Mouse (Mus musculus) forebrain, embryonic 16.5 days (tissue): Measurements from ENCODE around the gene Rbfox1. TPM values are rescaled to one million over a fixed set of nuclear protein-coding genes. Genes with fewer than 3 reads are reported as not detected.
A peak's percentile ranks its signal among the peaks of the same experiment; 100 is the strongest.

Experiments
- ATAC-seq: fragments of 200-750 bp; cut with Nextera tagmentation; 2 replicates; pipeline ENCODE4 v1.8.0; 2017; ENCODE audit warnings: mild to moderate bottlenecking, moderate library complexity
- H3K27ac ChIP-seq: fragments of 300-500 bp; sonication (generic); 2 replicates; pipeline ENCODE4 v1.5.1; 2014; ENCODE audit warnings: low read length, control low read depth
- H3K27me3 ChIP-seq: fragments of 300-500 bp; sonication (generic); replicated peaks from 2 replicates; pipeline ENCODE4 v1.6.1; 2014; ENCODE audit warnings: low read length; ENCODE audit not compliant: control insufficient read depth, insufficient read depth
- H3K36me3 ChIP-seq: fragments of 300-500 bp; sonication (generic); 2 replicates; pipeline ENCODE4 v1.6.1; 2014; ENCODE audit not compliant: control insufficient read depth, insufficient read depth
- H3K4me1 ChIP-seq: fragments of 300-500 bp; sonication (generic); replicated peaks from 2 replicates; pipeline ENCODE4 v1.6.1; 2014; ENCODE audit warnings: low read length; ENCODE audit not compliant: control insufficient read depth, insufficient read depth
- H3K4me2 ChIP-seq: fragments of 300-500 bp; sonication (generic); 2 replicates; pipeline ENCODE4 v1.6.1; 2014; ENCODE audit warnings: mild to moderate bottlenecking, low read length, control low read depth
- H3K4me3 ChIP-seq: fragments of 300-500 bp; sonication (generic); replicated peaks from 2 replicates; pipeline ENCODE4 v1.5.1; 2014; ENCODE audit warnings: mild to moderate bottlenecking, low read length, control low read depth
- H3K9ac ChIP-seq: fragments of 300-500 bp; sonication (generic); replicated peaks from 2 replicates; pipeline ENCODE4 v1.6.1; 2014; ENCODE audit warnings: low read depth, low read length, control low read depth
- H3K9me3 ChIP-seq: fragments of 300-500 bp; sonication (generic); 2 replicates; pipeline ENCODE4 v1.6.1; 2016; ENCODE audit warnings: low read length; ENCODE audit not compliant: control insufficient read depth
- WGBS: fragments of 180-500 bp; shearing (Covaris S2); extraction: QIAGEN DNeasy Blood & Tissue Kit; methylation state at CpG from one replicate; pipeline ENCODE4 v1.1.7; 2014; 5-methylcytosine and 5-hydroxymethylcytosine counted together
- polyA plus RNA-seq: library from polyadenylated mRNA; unstranded; fragments of >200 nt; fragmentation: Nextera tagmentation; extraction: Ambion mirVana; gene quantifications from 2 replicates; pipeline ENCODE4 v1.2.1, GENCODE M21; 2015

Gene Rbfox1
- polyA plus RNA-seq, 1 experiment from 2014 or later, result 210 TPM

DNA sequence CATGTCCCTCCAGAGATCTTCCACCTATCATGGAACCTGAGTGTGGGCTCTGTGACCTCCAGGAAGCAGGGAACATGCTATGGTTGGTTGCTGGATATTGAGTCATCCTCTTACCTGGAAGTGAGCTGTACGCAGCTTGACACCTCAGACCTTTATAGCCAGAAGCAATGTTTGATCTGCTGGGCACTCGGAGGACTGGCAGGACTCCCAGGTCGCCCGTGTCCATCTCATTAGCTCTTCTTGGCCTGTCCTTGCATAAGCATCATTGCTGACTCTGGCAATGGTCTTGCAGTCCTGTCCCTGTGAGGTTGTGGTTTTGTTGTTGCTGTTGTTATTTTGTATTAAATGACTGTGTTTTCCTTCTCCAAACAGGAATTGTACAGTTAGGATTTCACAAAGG lies 180.3 kb downstream of the Rbfox1 start:
- no peaks in the 10 kb centered on the region for H3K9me3 ChIP-seq
- no peak overlapping the region for H3K4me3 ChIP-seq
- 81% methylated on average over 4 of the region's 4 CpGs for WGBS
- no peak for ATAC-seq
- no peak overlapping the region for H3K9ac ChIP-seq
- no peaks in the 10 kb centered on the region for H3K36me3 ChIP-seq
- H3K27ac ChIP-seq, result no peak overlapping the region
- no peaks in the 10 kb centered on the region for H3K27me3 ChIP-seq
- H3K4me2 ChIP-seq, result no peak overlapping the region
- no peaks in the 10 kb centered on the region for H3K4me1 ChIP-seq

DNA sequence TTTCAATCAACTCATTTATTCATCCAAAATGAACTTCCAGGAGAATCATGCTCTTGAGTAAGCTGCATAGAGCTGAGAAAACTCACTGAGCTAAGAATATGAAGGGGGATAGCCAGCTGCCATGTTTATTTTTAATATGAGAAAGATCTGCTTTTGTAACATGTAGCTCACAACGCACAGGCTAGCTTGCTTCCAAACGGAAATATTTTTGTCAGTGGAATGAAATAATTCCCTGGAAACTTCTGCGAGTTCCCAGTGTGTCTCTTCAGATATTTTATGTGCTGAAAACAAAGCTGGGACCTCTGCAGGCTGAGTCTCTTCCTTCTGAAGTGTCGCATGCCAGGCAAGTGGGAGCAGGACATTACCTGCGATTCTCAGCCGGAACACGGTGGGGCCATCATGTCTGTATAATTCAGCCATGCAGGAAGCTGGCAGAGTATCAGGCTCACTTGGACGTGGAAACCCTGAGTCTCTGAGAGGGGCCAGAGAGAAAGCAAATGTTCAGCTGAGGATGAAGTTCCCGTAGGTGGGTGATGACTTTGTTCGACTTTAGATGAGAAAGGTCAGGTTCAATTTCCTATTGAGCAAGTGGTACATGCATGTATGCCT lies 190.4 kb downstream of the Rbfox1 start:
- 85% methylated on average over 10 of the region's 10 CpGs for WGBS
- H3K4me2 ChIP-seq, result no peak overlapping the region

DNA sequence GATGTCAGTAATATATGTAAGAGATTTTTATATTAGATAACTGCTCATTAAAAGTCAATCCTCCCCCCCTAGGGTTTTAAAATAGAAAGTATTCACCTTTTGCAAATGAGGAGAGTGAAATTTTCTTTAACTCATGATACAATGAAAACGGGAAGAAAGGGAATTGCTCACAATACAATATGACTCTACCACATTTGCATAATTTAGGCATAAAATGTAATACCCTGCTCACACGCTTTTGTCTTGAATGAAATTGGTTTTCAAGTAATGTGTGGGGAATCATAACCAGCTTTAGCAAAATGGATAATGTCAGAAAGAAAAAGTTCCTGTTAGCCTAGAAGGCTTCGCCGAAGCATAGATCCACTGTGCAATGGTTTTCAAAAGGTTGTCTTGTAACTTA lies 193.9 kb downstream of the Rbfox1 start:
- no peak overlapping the region for H3K4me3 ChIP-seq
- H3K9me3 ChIP-seq, result no peaks in the 10 kb centered on the region
- peak; percentile 55; the same call in 1 of the 2 replicates for ATAC-seq
- WGBS, result 56% methylated on average over 4 of the region's 4 CpGs
- no peaks in the 10 kb centered on the region for H3K36me3 ChIP-seq
- no peak overlapping the region; the same call in 1 of the 2 replicates for H3K27ac ChIP-seq
- H3K27me3 ChIP-seq, result no peaks in the 10 kb centered on the region
- no peaks in the 10 kb centered on the region for H3K4me1 ChIP-seq
- no peak overlapping the region for H3K4me2 ChIP-seq
- no peak overlapping the region for H3K9ac ChIP-seq

More for the DNA sequence above, 190.4 kb downstream of the Rbfox1 start:
- Histone ChIP-seq H3K27ac (no peak overlapping the region), H3K9ac (no peak overlapping the region), H3K4me1 (no peaks in the 10 kb centered on the region), H3K27me3 (no peaks in the 10 kb centered on the region), H3K36me3 (no peaks in the 10 kb centered on the region), H3K9me3 (no peaks in the 10 kb centered on the region), H3K4me3 (no peak overlapping the region)
- ATAC-seq, result no peak

DNA sequence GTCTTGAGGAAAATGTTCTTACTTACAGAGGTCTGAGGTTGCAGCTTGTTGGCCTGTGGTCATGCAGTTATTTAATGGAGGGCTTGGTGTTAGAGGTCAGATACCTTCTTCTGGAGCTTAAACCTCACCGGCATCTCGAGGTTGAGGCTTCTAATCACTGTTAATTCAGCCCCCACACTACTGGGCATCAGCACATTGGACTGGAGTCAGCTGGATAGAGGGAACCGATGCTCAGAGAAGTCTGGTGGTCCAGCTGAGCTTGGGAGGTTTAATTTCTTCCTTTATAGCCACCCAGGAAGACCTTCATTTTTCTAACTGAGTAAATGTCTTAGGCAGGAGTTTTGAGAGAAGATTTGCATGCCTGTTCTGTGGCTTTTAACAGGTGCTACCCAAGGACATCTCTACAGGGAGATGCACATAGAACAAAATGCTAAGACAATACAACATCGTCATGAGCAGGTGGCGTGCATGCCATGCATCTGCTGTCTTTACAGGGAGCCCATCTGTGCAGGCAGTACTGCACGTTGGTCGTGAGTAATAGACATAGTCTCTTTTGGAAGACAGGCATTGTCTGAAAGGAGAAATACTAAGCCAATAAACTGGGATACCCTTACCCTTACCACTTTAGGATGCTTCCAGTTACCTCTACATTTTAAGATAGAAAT lies 199.7 kb downstream of the Rbfox1 start:
- H3K27me3 ChIP-seq, result 0 out of 2 replicates have a peak, but pooled peaks cover 2% of the 10 kb centered on the region
- peaks cover 5% of the 10 kb centered on the region for H3K4me1 ChIP-seq
- H3K9me3 ChIP-seq, result no peaks in the 10 kb centered on the region
- H3K9ac ChIP-seq, result no peak overlapping the region
- no peak overlapping the region for H3K4me3 ChIP-seq
- 53% methylated on average over 7 of the region's 7 CpGs for WGBS
- no peak overlapping the region for H3K4me2 ChIP-seq
- H3K27ac ChIP-seq, result no peak overlapping the region
- no peak for ATAC-seq
- no peaks in the 10 kb centered on the region for H3K36me3 ChIP-seq

DNA sequence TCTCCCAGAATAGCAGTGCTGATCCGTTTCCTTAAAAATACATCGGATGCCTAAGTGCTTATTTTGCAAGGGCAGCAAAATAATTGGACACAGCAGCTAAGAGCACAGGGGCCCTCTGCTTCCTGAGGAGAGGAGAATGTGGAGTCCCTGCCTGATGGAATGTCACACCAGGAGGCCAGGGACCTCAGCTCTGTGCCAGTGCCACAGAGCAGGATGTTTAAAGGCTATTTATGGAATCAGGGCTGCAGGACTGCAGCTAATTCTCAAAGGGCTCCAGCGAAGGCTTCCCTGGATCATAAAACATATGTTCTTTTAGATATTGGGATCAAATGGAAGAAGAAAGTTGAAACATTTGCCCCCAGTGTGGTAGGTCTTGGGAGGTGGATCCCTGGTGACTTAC lies 201.0 kb downstream of the Rbfox1 start:
- ATAC-seq, result no peak
- WGBS, result 49% methylated on average over 3 of the region's 3 CpGs
- H3K9ac ChIP-seq, result no peak overlapping the region

DNA sequence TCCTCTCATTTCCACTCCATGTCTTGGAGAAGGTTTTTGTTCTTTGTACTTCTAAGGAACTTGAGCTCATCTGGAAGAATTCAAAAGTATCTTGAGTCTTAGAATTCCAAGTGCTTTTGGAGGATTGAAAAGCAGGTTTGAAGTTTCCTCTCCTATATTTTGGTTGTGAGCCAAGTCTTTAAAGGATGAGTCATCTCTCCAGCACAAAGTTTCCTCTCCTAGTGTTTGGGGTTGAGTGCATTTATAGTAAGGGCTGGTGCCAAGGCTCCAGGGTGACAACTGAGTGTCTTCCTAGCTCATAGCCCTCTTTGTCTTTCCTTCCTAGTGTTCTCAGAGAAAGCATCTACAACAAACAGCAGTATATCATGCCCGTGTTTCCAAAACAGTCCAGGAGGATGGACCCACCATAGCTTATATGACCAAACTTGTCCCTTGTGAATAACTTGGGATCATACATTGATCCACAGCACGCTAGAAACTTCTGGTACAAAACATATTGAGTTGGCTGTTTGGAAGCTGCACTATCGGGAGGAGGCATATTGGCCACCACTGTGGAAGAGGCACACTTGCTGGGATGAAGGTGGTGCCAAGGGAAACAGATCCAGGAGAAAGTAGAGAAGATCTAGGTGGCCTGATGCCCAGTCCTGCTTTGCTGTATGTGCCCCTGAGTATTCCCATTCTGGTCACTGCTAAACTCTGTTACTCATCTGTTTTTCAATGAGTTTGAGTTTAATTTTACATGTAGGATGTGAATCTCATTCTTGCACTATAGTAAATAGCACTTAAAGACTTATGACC lies 206.4 kb downstream of the Rbfox1 start:
- Histone ChIP-seq H3K4me2 (no peak overlapping the region), H3K9ac (no peak overlapping the region), H3K36me3 (no peaks in the 10 kb centered on the region), H3K27ac (no peak overlapping the region), H3K4me3 (no peak overlapping the region), H3K4me1 (no peaks in the 10 kb centered on the region), H3K27me3 (no peaks in the 10 kb centered on the region), H3K9me3 (no peaks in the 10 kb centered on the region)
- ATAC-seq, result no peak
- 88% methylated on average over 3 of the region's 3 CpGs for WGBS

More for the DNA sequence above, 201.0 kb downstream of the Rbfox1 start:
- no peaks in the 10 kb centered on the region for H3K9me3 ChIP-seq
- no peak overlapping the region for H3K27ac ChIP-seq
- 0 out of 2 replicates have a peak, but pooled peaks cover 2% of the 10 kb centered on the region for H3K27me3 ChIP-seq
- no peaks in the 10 kb centered on the region for H3K36me3 ChIP-seq
- H3K4me3 ChIP-seq, result no peak overlapping the region
- no peak overlapping the region for H3K4me2 ChIP-seq
- peaks cover 5% of the 10 kb centered on the region for H3K4me1 ChIP-seq

DNA sequence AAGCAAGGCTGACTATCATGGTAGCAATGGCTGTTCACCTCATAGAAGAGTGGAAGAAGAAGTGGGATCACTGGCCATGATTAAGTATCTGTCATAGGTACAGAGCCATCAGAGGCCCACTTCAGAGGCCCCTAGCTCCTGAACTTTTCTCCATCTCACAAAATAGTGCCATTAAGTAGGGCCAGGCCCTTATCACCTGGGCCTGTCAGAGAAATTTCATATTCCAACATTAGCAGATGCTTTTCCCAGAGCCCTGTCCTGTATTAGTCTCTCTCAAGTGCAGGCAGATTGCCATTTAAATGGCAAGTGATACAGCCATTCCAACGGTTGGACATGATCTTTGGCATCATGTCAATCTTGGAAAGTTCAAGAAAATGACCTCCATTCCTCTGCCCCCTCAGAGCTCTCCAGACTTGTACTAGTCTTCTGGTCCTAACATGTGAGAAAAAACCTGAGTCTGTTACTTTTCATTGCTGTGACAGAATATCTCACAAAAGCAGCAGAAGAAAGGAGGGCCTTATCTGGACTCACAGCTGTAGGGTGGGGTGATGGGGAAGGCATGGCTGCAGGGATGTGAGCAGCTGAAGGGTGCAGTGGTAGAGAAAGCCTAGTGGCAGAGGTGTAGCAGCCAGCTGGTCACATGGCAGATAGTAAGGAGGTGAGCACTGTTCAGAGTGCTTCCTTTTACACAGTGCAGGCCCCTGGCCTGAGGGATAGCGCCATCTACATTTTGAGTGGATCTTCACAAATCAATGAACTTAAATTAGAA lies 210.6 kb downstream of the Rbfox1 start:
- Histone ChIP-seq H3K9ac (no peak overlapping the region), H3K4me3 (no peak overlapping the region), H3K4me2 (no peak overlapping the region), H3K9me3 (no peaks in the 10 kb centered on the region), H3K4me1 (no peaks in the 10 kb centered on the region; the same call in 1 of the 2 replicates), H3K36me3 (no peaks in the 10 kb centered on the region), H3K27ac (no peak overlapping the region), H3K27me3 (no peaks in the 10 kb centered on the region)
- WGBS, result 85% methylated on average over 2 of the region's 2 CpGs
- no peak for ATAC-seq

DNA sequence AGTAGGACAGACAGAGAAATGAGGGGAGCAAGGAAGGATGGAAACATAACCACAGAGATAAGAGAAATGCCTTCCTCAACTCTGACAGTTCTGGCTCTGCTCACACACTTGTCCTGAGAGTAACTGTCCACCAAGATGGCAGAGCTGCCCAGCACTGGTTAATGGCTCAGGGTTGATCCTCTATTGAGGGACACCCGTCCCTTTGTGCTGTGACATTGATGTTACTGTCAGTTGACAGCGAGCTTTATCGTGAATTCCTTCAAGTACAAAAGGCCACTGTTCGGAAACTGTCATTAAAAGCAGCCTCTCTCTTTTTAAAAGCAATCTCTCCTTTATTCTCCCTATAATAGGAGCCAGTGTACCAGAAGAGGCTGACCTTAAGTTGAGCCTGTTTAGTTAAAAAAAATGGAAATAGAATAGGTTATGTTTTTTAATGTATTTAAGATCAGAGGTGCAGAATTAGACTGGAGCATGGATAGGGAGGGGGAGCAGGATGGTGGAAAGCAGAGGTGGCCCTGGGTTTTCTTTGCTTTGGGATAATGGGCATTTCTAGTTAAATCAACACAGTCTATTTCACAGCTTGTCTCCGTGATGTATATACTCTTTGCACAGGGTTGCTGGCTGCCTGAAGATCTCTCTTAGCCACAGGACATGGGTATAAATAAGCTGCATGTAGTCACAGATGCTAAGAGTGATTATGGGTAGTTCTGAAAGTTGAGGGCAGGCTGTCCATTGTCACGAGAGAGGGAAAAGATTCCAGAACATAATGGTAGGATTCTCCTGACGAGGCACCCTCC lies 212.3 kb downstream of the Rbfox1 start:
- no peaks in the 10 kb centered on the region for H3K36me3 ChIP-seq
- no peak overlapping the region for H3K4me3 ChIP-seq
- no peaks in the 10 kb centered on the region; the same call in 1 of the 2 replicates for H3K4me1 ChIP-seq
- no peak overlapping the region for H3K9ac ChIP-seq
- H3K4me2 ChIP-seq, result no peak overlapping the region
- no peak overlapping the region for H3K27ac ChIP-seq
- H3K9me3 ChIP-seq, result no peaks in the 10 kb centered on the region
- no peaks in the 10 kb centered on the region for H3K27me3 ChIP-seq
- 25% methylated on average over 7 of the region's 7 CpGs for WGBS
- ATAC-seq, result no peak
